Mouse (Mus musculus) G1E-ER4 (cell line): Measurements from ENCODE around the gene Ube2e2. TPM values are rescaled to one million over a fixed set of nuclear protein-coding genes. Genes with fewer than 3 reads are reported as not detected.

Source experiments
- GATA1 ChIP-seq: IDR thresholded peaks from one replicate; pipeline ENCODE4 v1.8.0; 2012; ENCODE audit warnings: low read length, inconsistent platforms
- polyA plus RNA-seq: library from polyadenylated mRNA; stranded (reverse); fragments of >175 nt; gene quantifications from 2 replicates; pipeline ENCODE4 v1.2.3, GENCODE M21; 2012

Gene Ube2e2
- polyA plus RNA-seq, 1 experiment = not detected

GRCm38 (mm10) chr14:18759601-18760356 lies 134.3 kb downstream of the Ube2e2 start:
- TF ChIP-seq GATA1 = no peak

GRCm38 (mm10) chr14:18758595-18759532 lies 135.2 kb downstream of the Ube2e2 start:
- TF ChIP-seq GATA1 = no peak

- TF ChIP-seq GATA1 = no peak
Measured at GRCm38 (mm10) chr14:18758003-18758402, 136.1 kb downstream of the Ube2e2 start.

DNA sequence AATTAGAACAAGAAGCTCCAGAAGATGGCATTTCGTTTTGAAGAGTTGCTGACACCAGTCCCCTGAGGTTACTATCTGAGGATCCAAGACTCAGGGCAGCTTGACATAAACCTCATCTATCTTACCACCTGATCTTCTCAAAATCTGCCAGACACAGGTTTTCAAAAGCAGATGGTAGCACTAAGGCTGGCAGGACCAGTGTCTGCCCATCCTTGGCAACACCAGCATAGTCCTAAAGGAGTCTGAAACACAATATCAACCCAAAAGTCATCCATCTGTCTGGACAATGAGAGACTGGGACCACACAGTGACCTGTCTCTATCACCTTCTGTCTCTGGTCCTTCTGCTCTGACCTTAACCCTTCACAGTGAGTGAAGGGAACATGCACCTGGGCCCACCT lies 138.7 kb downstream of the Ube2e2 start:
- TF ChIP-seq GATA1 = no peak

DNA sequence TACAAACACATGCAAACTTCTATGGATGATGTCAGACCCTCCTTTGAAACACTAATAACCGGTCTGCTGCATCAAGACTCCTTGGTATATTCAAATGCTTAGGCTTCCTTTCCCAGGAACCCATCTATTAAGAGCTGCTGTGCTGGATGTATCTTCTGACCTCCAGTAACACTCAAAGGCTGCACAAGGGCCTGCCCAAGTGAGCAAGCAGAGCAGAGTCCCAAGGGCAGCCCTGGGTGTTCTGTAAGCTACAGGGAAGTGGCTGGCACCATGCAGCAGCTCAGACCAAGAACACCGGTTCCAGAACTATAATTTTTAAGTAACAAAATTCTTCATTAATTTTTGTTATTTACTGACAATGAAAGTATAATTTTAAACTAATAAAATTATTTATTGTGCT lies 139.5 kb downstream of the Ube2e2 start:
- TF ChIP-seq GATA1 = no peak

DNA sequence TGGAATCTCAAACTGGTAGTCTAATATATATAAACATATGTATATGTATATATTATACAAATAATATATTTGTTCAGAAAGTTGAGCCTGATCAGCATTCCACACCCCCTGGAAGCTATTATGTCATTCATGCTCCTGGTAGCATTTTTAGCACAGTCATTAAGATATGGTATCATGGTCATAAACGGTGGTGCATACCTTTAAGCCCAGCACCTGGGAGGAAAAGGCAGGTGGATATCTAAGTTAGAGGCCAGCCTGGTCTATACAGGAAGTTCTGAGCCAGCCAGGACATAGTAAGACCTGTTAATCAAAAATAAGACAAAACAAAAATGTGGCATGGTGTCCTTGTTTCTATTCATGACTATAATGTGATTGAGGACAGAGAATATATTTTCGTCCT lies 140.1 kb downstream of the Ube2e2 start:
- TF ChIP-seq GATA1 = no peak

GRCm38 (mm10) chr14:18731154-18731553 lies 162.9 kb downstream of the Ube2e2 start:
- TF ChIP-seq GATA1 = no peak

- TF ChIP-seq GATA1 = no peak
Measured at GRCm38 (mm10) chr14:18720601-18721591, 173.2 kb downstream of the Ube2e2 start.

GRCm38 (mm10) chr14:18716970-18717369 lies 177.1 kb downstream of the Ube2e2 start:
- no peak for TF ChIP-seq GATA1

DNA sequence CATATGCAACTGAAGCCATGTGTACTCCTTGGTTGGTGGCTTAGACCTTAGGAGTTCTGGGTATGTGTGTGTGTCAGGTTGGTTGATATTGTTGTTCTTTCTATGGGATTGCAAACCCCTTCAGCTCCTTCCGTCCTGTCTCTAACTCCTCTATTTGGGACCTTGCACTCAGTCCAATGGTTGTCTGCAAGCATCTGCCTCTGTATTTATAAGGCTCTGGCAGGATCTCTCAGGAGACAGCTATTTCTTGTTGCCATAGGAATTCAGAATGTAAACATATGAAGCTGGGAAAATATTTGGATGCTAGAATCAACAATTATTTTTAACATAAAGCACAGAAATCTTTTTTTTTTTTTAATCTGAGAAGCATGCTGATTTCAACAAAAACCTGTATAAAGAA lies 178.5 kb downstream of the Ube2e2 start:
- no peak for TF ChIP-seq GATA1

GRCm38 (mm10) chr14:18697662-18698225 lies 196.3 kb downstream of the Ube2e2 start:
- TF ChIP-seq GATA1 = no peak

GRCm38 (mm10) chr14:18678121-18678836 lies 215.8 kb downstream of the Ube2e2 start:
- TF ChIP-seq GATA1 = no peak

GRCm38 (mm10) chr14:18670712-18671111 lies 223.4 kb downstream of the Ube2e2 start:
- TF ChIP-seq GATA1 = no peak

- TF ChIP-seq GATA1 = no peak
Measured at GRCm38 (mm10) chr14:18669301-18669935, 224.6 kb downstream of the Ube2e2 start.
